Mouse (Mus musculus) intestine, embryonic 15.5 days (tissue): ENCODE results near the gene Ankrd63. TPM values are rescaled to one million over a fixed set of nuclear protein-coding genes. Genes with fewer than 3 reads are reported as not detected.
A peak's percentile ranks its signal among the peaks of the same experiment; 100 is the strongest.

ENCODE experiments used
- ATAC-seq: fragments of 200-750 bp; cut with Nextera tagmentation; 2 replicates; pipeline ENCODE4 v1.8.0; 2017; ENCODE audit warnings: moderate TSS enrichment, moderate library complexity
- H3K27ac ChIP-seq: fragments of 300-500 bp; sonication (generic); 2 replicates; pipeline ENCODE4 v1.5.1; 2015; ENCODE audit warnings: mild to moderate bottlenecking, inconsistent platforms
- H3K27me3 ChIP-seq: fragments of 300-500 bp; sonication (generic); replicated peaks from 2 replicates; pipeline ENCODE4 v1.6.1; 2015; ENCODE audit warnings: inconsistent platforms
- H3K36me3 ChIP-seq: fragments of 300-500 bp; sonication (generic); 2 replicates; pipeline ENCODE4 v1.6.1; 2015; ENCODE audit warnings: inconsistent platforms
- H3K4me1 ChIP-seq: fragments of 300-500 bp; sonication (generic); replicated peaks from 2 replicates; pipeline ENCODE4 v1.6.1; 2015; ENCODE audit warnings: inconsistent platforms
- H3K4me2 ChIP-seq: fragments of 300-500 bp; sonication (generic); replicated peaks from 2 replicates; pipeline ENCODE4 v1.6.1; 2015; ENCODE audit warnings: mild to moderate bottlenecking, inconsistent platforms
- H3K4me3 ChIP-seq: fragments of 300-500 bp; sonication (generic); replicated peaks from 2 replicates; pipeline ENCODE4 v1.5.1; 2015; ENCODE audit warnings: inconsistent platforms
- H3K9ac ChIP-seq: fragments of 300-500 bp; sonication (generic); 2 replicates; pipeline ENCODE4 v1.6.1; 2015; ENCODE audit warnings: inconsistent platforms
- H3K9me3 ChIP-seq: fragments of 300-500 bp; sonication (generic); 2 replicates; pipeline ENCODE4 v1.6.1; 2016; ENCODE audit warnings: inconsistent platforms
- WGBS: fragments of 180-500 bp; shearing (Covaris S2); methylation state at CpG from one replicate; pipeline ENCODE4 v1.1.7; 2015; 5-methylcytosine and 5-hydroxymethylcytosine counted together
- polyA plus RNA-seq: library from polyadenylated mRNA; unstranded; fragments of >200 nt; fragmentation: Nextera tagmentation; extraction: Ambion mirVana; gene quantifications from 2 replicates; pipeline ENCODE4 v1.2.1, GENCODE M21; 2015

Ankrd63 gene
- 0.30 TPM in 2 replicates for polyA plus RNA-seq

DNA sequence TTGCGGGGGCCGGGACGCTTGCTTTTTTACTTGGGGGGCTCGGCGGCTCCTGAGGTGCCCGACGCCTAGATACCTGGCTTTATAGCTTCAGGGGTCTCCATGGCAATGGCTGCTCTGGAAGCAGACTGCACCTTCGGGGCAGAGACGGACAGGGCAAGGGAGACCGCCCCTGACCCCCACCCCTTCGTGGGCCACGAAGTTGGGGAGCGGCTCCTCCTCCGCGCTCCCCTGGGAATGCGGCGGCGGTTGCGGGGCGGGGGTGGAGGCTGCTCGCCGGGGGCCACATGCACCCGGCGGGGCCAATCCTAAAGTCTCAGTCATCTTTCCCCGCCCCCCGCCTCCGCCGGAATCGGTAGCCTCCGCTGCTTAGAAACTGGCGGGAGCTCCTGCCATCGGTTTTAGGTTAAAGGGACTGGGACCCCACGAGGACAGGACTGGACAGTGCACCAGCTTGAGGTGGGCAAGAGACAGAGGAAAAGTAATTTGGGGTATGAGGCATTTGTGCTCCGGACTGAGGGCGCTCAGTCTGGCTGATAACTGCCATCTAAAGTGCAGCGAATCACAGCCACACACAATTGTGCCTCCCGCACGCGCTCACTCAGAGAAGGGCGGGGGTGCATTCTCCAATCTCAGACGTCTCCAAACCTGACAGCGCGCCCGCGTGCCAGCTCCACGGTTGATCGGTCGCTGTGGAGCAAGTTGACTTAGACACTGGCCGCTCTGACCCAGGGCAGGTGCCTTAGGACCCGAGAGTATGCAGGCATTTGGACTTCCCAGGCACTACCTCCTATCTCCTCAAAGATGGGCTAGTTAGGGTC, at the start of gene Ankrd63:
Ankrd63 (minus strand) TSS at position 51 of the 818 bp plus-strand sequence.
- Histone ChIP-seq H3K4me2 (peak within 1 kb of the TSS; percentile 92), H3K4me1 (peaks cover 33% of the 10 kb centered on the region), H3K9ac (peak within 1 kb of the TSS; percentile 40), H3K36me3 (no peaks in the 10 kb centered on the region), H3K27ac (no peak within 1 kb of the TSS), H3K9me3 (no peaks in the 10 kb centered on the region), H3K27me3 (peaks cover 86% of the 10 kb centered on the region), H3K4me3 (peak within 1 kb of the TSS; percentile 48)
- 0 out of 2 replicates have a peak, but pooled peaks have one; percentile 12 for ATAC-seq
- 3% methylated on average over 50 of the region's 50 CpGs for WGBS

DNA sequence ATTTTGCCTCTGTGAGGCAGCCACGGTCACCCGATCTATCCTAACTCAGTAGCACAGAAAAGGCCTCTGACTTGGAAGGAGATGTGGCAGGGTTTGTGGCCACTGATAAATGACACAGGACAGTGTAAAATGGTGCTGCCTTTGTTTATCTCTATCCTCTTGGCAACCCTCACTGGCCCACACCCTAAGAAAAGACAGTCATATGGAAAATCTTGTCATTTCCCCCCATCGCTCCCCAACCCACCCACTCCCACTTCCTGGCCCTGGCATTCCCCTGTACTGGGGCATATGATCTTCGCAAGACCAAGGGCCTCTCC, 49.0 kb upstream of the Ankrd63 start:
- Histone ChIP-seq H3K4me2 (no peak overlapping the region), H3K9me3 (no peaks in the 10 kb centered on the region), H3K36me3 (no peaks in the 10 kb centered on the region), H3K27ac (peak overlapping the region; percentile 59), H3K4me1 (peaks cover 20% of the 10 kb centered on the region), H3K9ac (no peak overlapping the region), H3K4me3 (no peak overlapping the region), H3K27me3 (no peaks in the 10 kb centered on the region)
- ATAC-seq: peak; percentile 39
- 64% methylated on average over 4 of the region's 4 CpGs for WGBS

GRCm38 (mm10) chr2:118751896-118752791, 48.4 kb upstream of the Ankrd63 start:
- Histone ChIP-seq H3K27ac (peak overlapping the region; percentile 59), H3K9ac (no peak overlapping the region), H3K9me3 (no peaks in the 10 kb centered on the region), H3K27me3 (no peaks in the 10 kb centered on the region), H3K4me2 (0 out of 2 replicates have a peak overlapping the region, but pooled peaks have one; percentile 2), H3K4me1 (peaks cover 22% of the 10 kb centered on the region), H3K36me3 (no peaks in the 10 kb centered on the region), H3K4me3 (no peak overlapping the region)
- WGBS: 49% methylated on average over 16 of the region's 16 CpGs
- ATAC-seq: peak; percentile 39

GRCm38 (mm10) chr2:118750476-118750875, 46.7 kb upstream of the Ankrd63 start:
- H3K4me2 ChIP-seq: no peak overlapping the region
- no peak overlapping the region for H3K4me3 ChIP-seq
- ATAC-seq: no peak
- H3K36me3 ChIP-seq: no peaks in the 10 kb centered on the region
- no peaks in the 10 kb centered on the region for H3K9me3 ChIP-seq
- H3K9ac ChIP-seq: no peak overlapping the region
- WGBS: 84% methylated on average over 8 of the region's 8 CpGs
- H3K4me1 ChIP-seq: peaks cover 28% of the 10 kb centered on the region
- no peaks in the 10 kb centered on the region for H3K27me3 ChIP-seq
- no peak overlapping the region for H3K27ac ChIP-seq

DNA sequence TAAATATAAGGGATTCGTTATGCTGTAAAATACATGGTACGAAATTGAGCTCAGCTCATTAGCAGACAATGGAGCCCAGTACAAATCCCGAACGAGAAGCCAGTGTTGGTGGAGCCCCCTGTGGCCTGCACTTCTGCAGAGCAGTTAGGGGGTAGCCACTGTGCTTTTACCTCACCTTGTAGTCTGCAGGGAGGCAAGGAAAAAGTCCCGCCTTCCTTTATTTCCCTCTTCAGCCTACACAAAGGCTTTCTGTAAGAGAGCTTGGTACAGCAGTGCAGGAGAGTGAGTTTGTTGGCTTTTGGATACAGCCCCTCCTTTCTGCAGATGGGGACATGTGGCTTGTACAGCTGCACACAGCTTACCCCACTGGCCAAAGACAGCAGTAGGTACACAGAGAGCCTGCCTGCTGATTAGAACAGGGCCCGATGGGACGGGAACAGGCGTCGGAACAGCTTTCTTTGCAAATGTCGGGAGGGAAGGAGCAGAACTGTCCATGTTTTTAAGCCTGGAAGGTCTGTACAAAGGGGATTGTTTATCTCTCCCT, 45.6 kb upstream of the Ankrd63 start:
- no peak overlapping the region; the same call in 1 of the 2 replicates for H3K4me2 ChIP-seq
- no peaks in the 10 kb centered on the region for H3K36me3 ChIP-seq
- H3K9me3 ChIP-seq: no peaks in the 10 kb centered on the region
- H3K4me3 ChIP-seq: no peak overlapping the region
- WGBS: 57% methylated on average over 10 of the region's 10 CpGs
- no peak for ATAC-seq
- H3K4me1 ChIP-seq: peaks cover 37% of the 10 kb centered on the region
- H3K27me3 ChIP-seq: peaks cover 5% of the 10 kb centered on the region; the same call in 1 of the 2 replicates
- no peak overlapping the region for H3K27ac ChIP-seq
- 0 out of 2 replicates have a peak overlapping the region, but pooled peaks have one; percentile 28 for H3K9ac ChIP-seq

- 36% methylated on average over 10 of the region's 10 CpGs for WGBS
- ATAC-seq: no peak
- no peaks in the 10 kb centered on the region for H3K36me3 ChIP-seq
- peak overlapping the region; percentile 96 for H3K4me2 ChIP-seq
- peaks cover 5% of the 10 kb centered on the region; the same call in 1 of the 2 replicates for H3K27me3 ChIP-seq
- H3K27ac ChIP-seq: no peak overlapping the region
- peaks cover 35% of the 10 kb centered on the region for H3K4me1 ChIP-seq
- peak overlapping the region; percentile 83 for H3K4me3 ChIP-seq
- no peaks in the 10 kb centered on the region for H3K9me3 ChIP-seq
- no peak overlapping the region for H3K9ac ChIP-seq
Measured at GRCm38 (mm10) chr2:118747301-118747960, 43.7 kb upstream of the Ankrd63 start.

DNA sequence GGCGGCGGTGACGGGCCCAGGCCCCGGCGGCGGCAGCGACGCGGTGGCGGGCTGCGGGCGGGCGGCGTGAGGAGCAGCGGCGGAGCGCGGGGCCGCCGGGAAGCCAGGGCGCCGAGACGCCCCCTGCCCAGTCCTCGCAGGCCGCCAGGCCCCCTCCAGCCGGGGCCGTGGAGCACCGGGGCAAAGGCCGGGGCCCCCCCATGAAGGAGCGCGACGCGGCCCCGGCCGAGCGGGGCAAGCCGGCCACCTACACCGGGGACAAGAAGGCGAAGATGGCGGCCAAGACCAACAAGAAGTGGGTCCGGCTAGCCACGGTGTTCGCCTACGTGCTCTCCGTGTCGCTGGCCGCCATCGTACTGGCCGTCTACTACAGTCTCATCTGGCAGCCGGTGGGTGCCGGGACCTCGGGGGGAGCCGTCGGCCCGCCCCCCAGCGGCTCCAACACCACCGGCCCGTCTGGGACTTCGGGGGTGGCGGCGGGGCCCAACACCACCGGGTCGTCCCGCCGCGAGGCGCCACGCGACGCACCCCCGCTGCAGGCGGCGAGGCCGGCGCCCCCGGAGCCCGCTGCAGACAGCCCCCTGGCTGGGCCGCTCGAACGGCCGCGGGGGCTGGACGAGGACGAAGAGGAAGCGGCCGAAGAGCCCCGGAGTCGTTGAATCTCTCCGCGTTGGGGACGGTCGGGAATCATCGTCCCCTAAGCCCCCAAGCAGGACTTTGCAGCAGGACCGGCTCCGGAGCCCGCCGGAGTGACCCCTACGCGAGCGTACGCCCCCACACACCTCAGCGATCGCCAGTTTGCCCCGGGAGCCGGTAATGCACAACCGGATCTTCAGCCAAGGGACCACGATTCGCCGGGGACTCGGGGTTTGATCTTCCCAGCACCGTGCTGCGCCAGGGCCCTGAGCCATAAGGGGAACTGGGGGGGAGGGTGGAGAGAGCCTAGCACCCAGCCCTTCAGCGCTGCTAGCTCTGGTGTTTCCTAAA, 42.4 kb upstream of the Ankrd63 start:
- WGBS: under 1% methylated on average over 111 of the region's 113 CpGs
- Histone ChIP-seq H3K36me3 (no peaks in the 10 kb centered on the region), H3K9me3 (no peaks in the 10 kb centered on the region), H3K4me2 (peak overlapping the region; percentile 96), H3K9ac (peak overlapping the region; percentile 89), H3K27ac (peak overlapping the region; percentile 64), H3K4me3 (peak overlapping the region; percentile 83), H3K27me3 (peaks cover 5% of the 10 kb centered on the region; the same call in 1 of the 2 replicates), H3K4me1 (peaks cover 25% of the 10 kb centered on the region)
- ATAC-seq: peak; percentile 58

DNA sequence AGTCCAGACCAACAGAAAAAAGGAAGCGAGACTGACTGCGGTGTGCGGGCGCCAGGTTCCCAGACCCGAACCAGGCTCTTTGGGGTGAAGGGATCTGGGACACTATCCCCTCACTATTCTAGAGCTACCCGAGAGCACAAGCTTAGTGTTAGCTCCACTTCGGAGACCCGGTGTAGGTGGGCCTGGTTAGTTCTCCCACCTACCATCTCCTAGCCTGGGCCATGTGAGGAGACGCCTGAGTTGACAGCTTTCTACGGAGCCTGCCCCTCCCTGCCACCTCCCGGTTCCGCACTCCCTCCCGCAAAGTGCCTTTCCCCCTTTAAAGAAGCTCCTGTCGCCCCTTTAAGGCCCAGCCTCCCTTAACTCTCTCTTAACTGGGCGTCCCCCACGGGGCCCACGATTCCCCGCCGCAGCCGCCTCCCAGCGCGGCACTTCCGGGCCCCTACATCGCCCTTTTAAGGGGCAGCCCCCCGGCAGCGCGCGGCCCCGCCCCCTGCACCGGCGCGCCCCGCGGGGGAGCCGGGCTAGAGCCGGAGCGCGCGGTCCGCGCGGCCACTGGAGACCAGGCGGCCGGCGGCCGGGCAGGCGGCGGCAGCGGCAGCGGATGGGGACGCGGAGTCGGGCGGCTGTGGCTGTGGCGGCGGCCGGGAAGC, 41.6 kb upstream of the Ankrd63 start, which contains the start of gene Inafm2:
Inafm2 (plus strand) TSS at position 527 of the 653 bp plus-strand sequence.
- peak within 1 kb of the TSS; percentile 64 for H3K27ac ChIP-seq

DNA sequence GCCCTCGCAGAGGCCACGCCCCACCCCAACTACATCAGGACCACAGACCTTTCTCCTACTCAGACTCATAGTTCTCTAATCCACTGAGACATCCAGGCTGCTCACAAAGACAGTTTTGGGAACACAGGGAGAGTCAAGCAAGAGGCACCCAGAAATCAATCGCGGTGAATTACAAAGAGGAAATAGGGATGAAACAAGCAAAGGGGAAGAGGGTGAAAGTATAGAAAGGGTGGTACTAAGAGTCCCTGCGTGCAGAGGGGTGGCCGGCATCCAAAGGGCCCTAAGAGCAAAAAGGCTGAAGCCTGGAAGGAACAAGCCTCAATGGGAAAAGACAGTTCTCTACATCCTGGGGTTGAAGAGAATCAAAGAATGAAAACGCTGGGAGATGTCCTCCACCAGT, 40.9 kb upstream of the Ankrd63 start:
- peak overlapping the region; percentile 83; the same call in 1 of the 2 replicates for H3K4me3 ChIP-seq
- no peak for ATAC-seq
- WGBS: 8% methylated on average over 7 of the region's 7 CpGs
- H3K4me1 ChIP-seq: peaks cover 24% of the 10 kb centered on the region
- H3K9me3 ChIP-seq: no peaks in the 10 kb centered on the region
- peaks cover 5% of the 10 kb centered on the region; the same call in 1 of the 2 replicates for H3K27me3 ChIP-seq
- H3K4me2 ChIP-seq: peak overlapping the region; percentile 96
- no peaks in the 10 kb centered on the region for H3K36me3 ChIP-seq
- H3K27ac ChIP-seq: no peak overlapping the region
- no peak overlapping the region for H3K9ac ChIP-seq

More for the DNA sequence above, 41.6 kb upstream of the Ankrd63 start, which contains the start of gene Inafm2:
- H3K9ac ChIP-seq: peak within 1 kb of the TSS; percentile 89
- H3K27me3 ChIP-seq: peaks cover 5% of the 10 kb centered on the region; the same call in 1 of the 2 replicates
- H3K36me3 ChIP-seq: no peaks in the 10 kb centered on the region
- ATAC-seq: peak; percentile 94
- H3K9me3 ChIP-seq: no peaks in the 10 kb centered on the region
- peaks cover 25% of the 10 kb centered on the region for H3K4me1 ChIP-seq
- H3K4me3 ChIP-seq: peak within 1 kb of the TSS; percentile 83
- H3K4me2 ChIP-seq: peak within 1 kb of the TSS; percentile 96
- WGBS: 1% methylated on average over 55 of the region's 57 CpGs

GRCm38 (mm10) chr2:118743261-118743943, 39.6 kb upstream of the Ankrd63 start:
- Histone ChIP-seq H3K4me1 (peaks cover 17% of the 10 kb centered on the region), H3K27ac (no peak overlapping the region), H3K9ac (no peak overlapping the region), H3K4me2 (no peak overlapping the region), H3K9me3 (no peaks in the 10 kb centered on the region), H3K27me3 (peaks cover 5% of the 10 kb centered on the region; the same call in 1 of the 2 replicates), H3K4me3 (no peak overlapping the region), H3K36me3 (no peaks in the 10 kb centered on the region)
- no peak for ATAC-seq
- 26% methylated on average over 8 of the region's 8 CpGs for WGBS
